Mouse (Mus musculus) ES-E14 (cell line): ENCODE data around the gene Lypd4.

Experiments
- CHD2 ChIP-seq: IDR thresholded peaks from 2 replicates; pipeline ENCODE4 v1.6.1; 2014; ENCODE audit warnings: mild to moderate bottlenecking, low read depth, low read length, inconsistent platforms
- HCFC1 ChIP-seq: IDR thresholded peaks from 2 replicates; pipeline ENCODE4 v1.6.1; 2012; ENCODE audit warnings: low read length, inconsistent platforms, borderline replicate concordance; ENCODE audit not compliant: insufficient read depth
- ZC3H11A ChIP-seq: IDR thresholded peaks from 2 replicates; pipeline ENCODE4 v1.6.1; 2012; ENCODE audit warnings: low read depth, mild to moderate bottlenecking, inconsistent platforms, low read length, borderline replicate concordance
- ZNF384 ChIP-seq: IDR thresholded peaks from 2 replicates; pipeline ENCODE4 v1.6.1; 2012; ENCODE audit warnings: low read depth, low read length, inconsistent platforms

DNA sequence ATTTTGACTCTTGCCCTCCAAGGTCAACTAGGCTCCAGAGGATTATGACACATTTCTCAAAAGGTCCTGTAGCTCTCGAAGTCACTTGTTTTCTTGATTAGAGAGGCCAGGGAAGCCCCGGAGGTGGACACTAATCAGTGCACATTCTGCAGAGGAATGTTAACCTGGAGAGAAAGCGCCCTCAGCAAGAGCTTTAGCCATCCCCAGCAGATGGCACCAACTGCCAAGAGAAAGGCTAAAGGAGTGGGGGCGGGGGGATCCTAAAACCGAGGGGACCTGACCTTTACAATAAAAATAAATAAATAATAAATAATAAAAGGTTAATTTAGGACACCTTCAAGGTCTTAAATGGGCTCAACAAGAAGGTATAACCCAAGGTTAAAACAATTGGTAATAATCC, 25.6 kb downstream of the Lypd4 start:
- TF ChIP-seq HCFC1 (no peak), CHD2 (no peak), ZC3H11A (no peak), ZNF384 (no peak)
